25 mouse cellular contexts compared by ENCODE assay signal in the genomic region with DNA sequence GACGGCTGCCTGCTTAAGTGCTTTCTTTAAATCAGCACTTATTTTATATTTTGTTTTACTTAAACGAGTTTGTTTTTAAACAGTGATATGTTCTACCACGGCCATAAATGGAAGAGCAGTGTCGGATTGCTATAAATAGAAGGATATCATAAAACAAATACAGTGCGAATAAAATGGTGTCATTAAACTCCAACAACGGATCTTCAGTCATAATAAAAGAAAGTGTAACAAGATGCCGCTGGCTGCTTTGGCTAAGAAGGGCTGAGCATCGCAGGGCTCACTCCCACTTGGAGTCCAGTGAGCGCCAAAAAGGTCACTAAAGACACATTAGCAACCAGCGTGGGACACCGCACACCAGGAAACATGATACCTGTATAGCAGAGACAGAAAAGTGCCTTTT. TPM values are rescaled to one million over a fixed set of nuclear protein-coding genes. Genes with fewer than 3 reads are reported as not detected.
A peak's percentile ranks its signal among the peaks of the same experiment; 100 is the strongest.
DNase-seq lines count a peak whose midpoint lies in the region; ATAC-seq and TF ChIP-seq lines count a peak whose summit lies in the region.
"Had no signal": no experiment of that assay in that cellular context is flagged by ENCODE, and none has a peak within 500 bp of the region (broad histone marks: within the 10 kb centered on the region; RNA-seq: fewer than 3 reads in every experiment).

No protein-coding gene starts in this region.

- no peak overlapping the region for H3K4me2 ChIP-seq in intestine, embryonic 14.5 days (ENCODE audit: low read length)
- no peak overlapping the region for H3K4me2 ChIP-seq in intestine, embryonic 15.5 days (replicated peaks)
- H3K4me2 ChIP-seq in kidney, postnatal 0 days (ENCODE audit: low read length), result no peak overlapping the region
- H3K4me2 ChIP-seq in lung, embryonic 16.5 days (ENCODE audit: low read depth, low read length), result no peak overlapping the region
- H3K4me2 ChIP-seq in stomach, embryonic 15.5 days, result no peak overlapping the region
- H3K4me2 ChIP-seq: forebrain, embryonic 13.5 days; heart, embryonic 13.5 days had no signal

- TF ChIP-seq CTCF in kidney, postnatal 0 days (IDR thresholded peaks at IDR 0.05; ENCODE audit: low read depth), result no peak
- TF ChIP-seq CTCF in kidney, adult 2 months (conservative IDR thresholded peaks at IDR 0.05; ENCODE audit: insufficient read depth, insufficient read length, low read depth, low read length), result no peak

- 51% methylated on average over 11 of the region's 11 CpGs for WGBS in intestine, embryonic 14.5 days
- 56% methylated on average over 11 of the region's 11 CpGs for WGBS in intestine, embryonic 15.5 days
- WGBS in kidney, postnatal 0 days, result 45% methylated on average over 11 of the region's 11 CpGs
- 88% methylated on average over 11 of the region's 11 CpGs for WGBS in kidney, adult 2 months
- 43% methylated on average over 11 of the region's 11 CpGs for WGBS in lung, embryonic 16.5 days
- 49% methylated on average over 11 of the region's 11 CpGs for WGBS in stomach, embryonic 15.5 days

- no peak for ATAC-seq in intestine, embryonic 14.5 days (replicated peaks; ENCODE audit: low FRiP score, low TSS enrichment, low read depth)
- no peak for ATAC-seq in intestine, embryonic 15.5 days
- no peak for ATAC-seq in kidney, postnatal 0 days (replicated peaks; ENCODE audit: low FRiP score, low read depth)
- ATAC-seq in lung, embryonic 16.5 days (ENCODE audit: low read depth), result no peak
- no peak for ATAC-seq in stomach, embryonic 15.5 days (ENCODE audit: insufficient read depth, low FRiP score, low read depth)
- ATAC-seq: forebrain, embryonic 13.5 days; forebrain, embryonic 16.5 days; Patski had no signal

- TF ChIP-seq POLR2A in kidney, adult 2 months (IDR thresholded peaks at IDR 0.05; ENCODE audit: low read depth, low read length), result no peak

- H3K4me1 ChIP-seq in intestine, embryonic 14.5 days (replicated peaks; ENCODE audit: control insufficient read depth, insufficient read depth, low read length), result peaks cover 34% of the 10 kb centered on the region
- peaks cover 32% of the 10 kb centered on the region; the same call in 1 of the 2 replicates for H3K4me1 ChIP-seq in intestine, embryonic 15.5 days (replicated peaks)
- 0 out of 2 replicates have a peak, but pooled peaks cover 13% of the 10 kb centered on the region for H3K4me1 ChIP-seq in kidney, postnatal 0 days (replicated peaks; ENCODE audit: insufficient read depth, low read length)
- no peaks in the 10 kb centered on the region for H3K4me1 ChIP-seq in kidney, adult 2 months (ENCODE audit: control insufficient read depth, insufficient read depth, low read length)
- H3K4me1 ChIP-seq in lung, embryonic 16.5 days (replicated peaks; ENCODE audit: control insufficient read depth, insufficient read depth, low read length), result peaks cover 17% of the 10 kb centered on the region
- H3K4me1 ChIP-seq in stomach, embryonic 15.5 days, result peaks cover 19% of the 10 kb centered on the region; the same call in 1 of the 2 replicates

- H3K27ac ChIP-seq in intestine, embryonic 14.5 days (ENCODE audit: low read depth), result peak overlapping the region; percentile 67; the same call in 1 of the 2 replicates
- no peak overlapping the region for H3K27ac ChIP-seq in intestine, embryonic 15.5 days
- H3K27ac ChIP-seq in kidney, postnatal 0 days, result no peak overlapping the region
- H3K27ac ChIP-seq in kidney, adult 2 months (ENCODE audit: insufficient read depth, low read depth, low read length), result no peak overlapping the region
- H3K27ac ChIP-seq in lung, embryonic 16.5 days (ENCODE audit: low read length), result peak overlapping the region; percentile 83
- peak overlapping the region; percentile 33; the same call in 1 of the 2 replicates for H3K27ac ChIP-seq in stomach, embryonic 15.5 days
- H3K27ac ChIP-seq: forebrain, embryonic 13.5 days; heart, adult 2 months; heart, embryonic 13.5 days had no signal

- no peak overlapping the region for H3K4me3 ChIP-seq in intestine, embryonic 14.5 days (ENCODE audit: low read depth, low read length)
- H3K4me3 ChIP-seq in intestine, embryonic 15.5 days (replicated peaks), result no peak overlapping the region
- H3K4me3 ChIP-seq in kidney, postnatal 0 days (replicated peaks; ENCODE audit: low read depth, low read length), result no peak overlapping the region
- H3K4me3 ChIP-seq in kidney, adult 2 months (ENCODE audit: insufficient read depth, low read depth, low read length), result no peak overlapping the region
- H3K4me3 ChIP-seq in lung, embryonic 16.5 days (ENCODE audit: low read length), result no peak overlapping the region
- H3K4me3 ChIP-seq in stomach, embryonic 15.5 days (replicated peaks), result no peak overlapping the region
- H3K4me3 ChIP-seq: forebrain, embryonic 10.5 days; forebrain, embryonic 13.5 days; heart, adult 2 months; heart, embryonic 10.5 days; heart, embryonic 13.5 days had no signal

- no peak for DNase-seq in intestine, embryonic 14.5 days (ENCODE audit: low spot score)
- peak; percentile 58 for DNase-seq in kidney, postnatal 0 days (ENCODE audit: low spot score)
- no peak for DNase-seq in kidney, adult 2 months
- DNase-seq in lung, postnatal 10 days, result no peak
- DNase-seq in B cell, adult 2 months, result no peak
- DNase-seq: adrenal gland, postnatal 10 days; adrenal gland, postnatal 36 days; cerebellum, adult 18-20 months; cerebellum, adult 9-10 months; cerebellum, postnatal 14 days; gastrocnemius, postnatal 10 days; gastrocnemius, postnatal 36 days; heart, adult 2 months; heart, postnatal 14 days; heart, postnatal 4 days had no signal

- no peaks in the 10 kb centered on the region for H3K36me3 ChIP-seq in intestine, embryonic 14.5 days (ENCODE audit: control insufficient read depth, insufficient read depth, low read length)
- no peaks in the 10 kb centered on the region for H3K36me3 ChIP-seq in intestine, embryonic 15.5 days
- no peaks in the 10 kb centered on the region for H3K36me3 ChIP-seq in kidney, postnatal 0 days (ENCODE audit: insufficient read depth, low read length)
- H3K36me3 ChIP-seq in kidney, adult 2 months (ENCODE audit: control insufficient read depth, insufficient read depth, low read length), result no peaks in the 10 kb centered on the region
- no peaks in the 10 kb centered on the region for H3K36me3 ChIP-seq in lung, embryonic 16.5 days (ENCODE audit: control insufficient read depth, insufficient read depth, low read length)
- H3K36me3 ChIP-seq in stomach, embryonic 15.5 days, result no peaks in the 10 kb centered on the region
- H3K36me3 ChIP-seq: G1E; heart, embryonic 10.5 days; heart, embryonic 13.5 days had no signal

- no peaks in the 10 kb centered on the region for H3K27me3 ChIP-seq in intestine, embryonic 14.5 days (replicated peaks; ENCODE audit: control insufficient read depth, insufficient read depth, low read length)
- no peaks in the 10 kb centered on the region for H3K27me3 ChIP-seq in intestine, embryonic 15.5 days (replicated peaks)
- H3K27me3 ChIP-seq in kidney, postnatal 0 days (ENCODE audit: insufficient read depth, low read length), result no peaks in the 10 kb centered on the region
- no peaks in the 10 kb centered on the region for H3K27me3 ChIP-seq in kidney, adult 2 months (replicated peaks; ENCODE audit: control insufficient read depth, insufficient read depth, low read length)
- no peaks in the 10 kb centered on the region for H3K27me3 ChIP-seq in lung, embryonic 16.5 days (ENCODE audit: control insufficient read depth, insufficient read depth, low read depth, low read length)
- no peaks in the 10 kb centered on the region; the same call in 1 of the 2 replicates for H3K27me3 ChIP-seq in stomach, embryonic 15.5 days (replicated peaks)
- H3K27me3 ChIP-seq: heart, embryonic 13.5 days; Patski had no signal

- H3K9me3 ChIP-seq in intestine, embryonic 14.5 days (ENCODE audit: control insufficient read depth, low read length), result no peaks in the 10 kb centered on the region
- H3K9me3 ChIP-seq in intestine, embryonic 15.5 days, result no peaks in the 10 kb centered on the region
- no peaks in the 10 kb centered on the region for H3K9me3 ChIP-seq in kidney, postnatal 0 days (replicated peaks; ENCODE audit: low read length)
- H3K9me3 ChIP-seq in lung, embryonic 16.5 days (ENCODE audit: control insufficient read depth, low read length), result 0 out of 2 replicates have a peak, but pooled peaks cover 2% of the 10 kb centered on the region
- H3K9me3 ChIP-seq in stomach, embryonic 15.5 days, result no peaks in the 10 kb centered on the region
- H3K9me3 ChIP-seq: forebrain, embryonic 10.5 days; heart, embryonic 10.5 days; heart, embryonic 13.5 days had no signal

- H3K9ac ChIP-seq in intestine, embryonic 14.5 days (ENCODE audit: low read length), result no peak overlapping the region
- H3K9ac ChIP-seq in intestine, embryonic 15.5 days, result no peak overlapping the region
- H3K9ac ChIP-seq in kidney, postnatal 0 days (ENCODE audit: low read depth, low read length), result no peak overlapping the region
- H3K9ac ChIP-seq in lung, embryonic 16.5 days (ENCODE audit: low read length), result no peak overlapping the region
- no peak overlapping the region for H3K9ac ChIP-seq in stomach, embryonic 15.5 days
- H3K9ac ChIP-seq: forebrain, embryonic 13.5 days had no signal

RNA-seq across cellular contexts. Expression of gene Tspan18, which starts 1.7 kb away (rescaled TPM):
- polyA plus RNA-seq in intestine, embryonic 14.5 days (2014; fragmentation: Nextera tagmentation; extraction: Ambion mirVana), result 36.1 and 41.0 TPM in 2 replicates
- polyA plus RNA-seq in intestine, embryonic 15.5 days (2015; fragmentation: Nextera tagmentation; extraction: Ambion mirVana), result 21.4 and 23.0 TPM in 2 replicates
- 26.4 and 29.2 TPM in 2 replicates for polyA plus RNA-seq in kidney, postnatal 0 days (2015; fragmentation: Nextera tagmentation; extraction: Ambion mirVana)
- 18.9 and 20.9 TPM in 2 replicates for polyA plus RNA-seq in kidney, adult 2 months (2012; rRNA removed)
- polyA plus RNA-seq in lung, embryonic 16.5 days (2015; fragmentation: Nextera tagmentation; extraction: Ambion mirVana), result 24.8 and 29.7 TPM in 2 replicates
- 20.0 and 20.8 TPM in 2 replicates for polyA plus RNA-seq in stomach, embryonic 15.5 days (2015; fragmentation: Nextera tagmentation; extraction: Ambion mirVana)

Comparison
In these comparisons a context has a peak if more than half of its experiments do, and no peak if none do; other contexts are left out.
1. H3K27ac ChIP-seq: peak in intestine, embryonic 14.5 days (single experiment), lung, embryonic 16.5 days (single experiment) and stomach, embryonic 15.5 days (single experiment); none in intestine, embryonic 15.5 days (single experiment), kidney, postnatal 0 days (single experiment) and kidney, adult 2 months (single experiment).